Mouse (Mus musculus) bone marrow macrophage, adult 2 months (primary cell): ENCODE results near the gene Rnaseh2b.

Experiments used
- CTCF ChIP-seq: IDR thresholded peaks from 2 replicates; pipeline ENCODE4 v1.5.1; 2012; ENCODE audit warnings: low read depth, mild to moderate bottlenecking, low read length, moderate library complexity
- POLR2A ChIP-seq: IDR thresholded peaks from 2 replicates; pipeline ENCODE4 v1.6.1; 2012; ENCODE audit warnings: mild to moderate bottlenecking, low read depth, low read length, borderline replicate concordance

DNA sequence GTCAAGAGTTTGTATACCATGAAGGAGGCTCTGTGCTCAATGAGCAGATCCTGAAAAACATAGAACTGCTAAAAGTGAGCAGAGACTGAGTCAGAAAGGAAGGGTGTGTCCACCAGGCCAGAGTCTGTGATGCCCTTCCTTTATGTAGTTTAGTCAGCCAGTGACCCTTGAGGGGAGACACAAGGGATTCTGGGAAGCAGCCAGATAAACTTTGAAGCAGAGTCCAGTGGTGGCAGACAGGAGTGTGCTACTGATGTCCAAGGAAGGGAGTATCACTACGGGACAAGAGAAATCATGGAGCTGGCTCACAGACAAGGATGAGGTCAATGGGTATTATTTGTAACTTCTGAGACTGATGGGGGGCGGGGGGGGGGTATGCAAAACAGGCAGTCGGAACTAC, 7.6 kb downstream of the Rnaseh2b start:
- no peak for TF ChIP-seq CTCF
- TF ChIP-seq POLR2A: no peak
